Mouse (Mus musculus) heart, embryonic 12.5 days (tissue): ENCODE measurements around the gene Dars. TPM values are rescaled to one million over a fixed set of nuclear protein-coding genes. Genes with fewer than 3 reads are reported as not detected.

Source experiments
- ATAC-seq: fragments of 200-750 bp; cut with Nextera tagmentation; 2 replicates; pipeline ENCODE4 v1.8.0; 2017; ENCODE audit warnings: moderate TSS enrichment, moderate library complexity; ENCODE audit not compliant: insufficient number of reproducible peaks, low FRiP score
- H3K27ac ChIP-seq: fragments of 300-500 bp; sonication (generic); 2 replicates; pipeline ENCODE4 v1.5.1; 2016; ENCODE audit warnings: mild to moderate bottlenecking, moderate library complexity; ENCODE audit not compliant: poor library complexity, severe bottlenecking
- H3K27me3 ChIP-seq: fragments of 300-500 bp; sonication (generic); replicated peaks from 2 replicates; pipeline ENCODE4 v1.6.1; 2016; ENCODE audit warnings: mild to moderate bottlenecking, moderate library complexity
- H3K36me3 ChIP-seq: fragments of 300-500 bp; sonication (generic); 2 replicates; pipeline ENCODE4 v1.6.1; 2016; ENCODE audit warnings: mild to moderate bottlenecking, moderate library complexity
- H3K4me1 ChIP-seq: fragments of 300-500 bp; sonication (generic); replicated peaks from 2 replicates; pipeline ENCODE4 v1.6.1; 2016; ENCODE audit warnings: mild to moderate bottlenecking
- H3K4me2 ChIP-seq: fragments of 300-500 bp; sonication (generic); 2 replicates; pipeline ENCODE4 v1.6.1; 2016; ENCODE audit warnings: mild to moderate bottlenecking, moderate library complexity
- H3K4me3 ChIP-seq: fragments of 300-500 bp; sonication (generic); 2 replicates; pipeline ENCODE4 v1.5.1; 2016; ENCODE audit warnings: mild to moderate bottlenecking
- H3K9ac ChIP-seq: fragments of 300-500 bp; sonication (generic); 2 replicates; pipeline ENCODE4 v1.6.1; 2016; ENCODE audit warnings: mild to moderate bottlenecking, moderate library complexity
- H3K9me3 ChIP-seq: fragments of 300-500 bp; sonication (generic); replicated peaks from 2 replicates; pipeline ENCODE4 v1.6.1; 2016; ENCODE audit warnings: mild to moderate bottlenecking, moderate library complexity
- WGBS: fragments of 180-500 bp; shearing (Covaris S2); methylation state at CpG from one replicate; pipeline ENCODE4 v1.1.7; 2016; 5-methylcytosine and 5-hydroxymethylcytosine counted together
- polyA plus RNA-seq: library from polyadenylated mRNA; unstranded; fragments of >200 nt; fragmentation: Nextera tagmentation; extraction: Ambion mirVana; gene quantifications from 2 replicates; pipeline ENCODE4 v1.2.1, GENCODE M21; 2016

Dars gene
- polyA plus RNA-seq, 1 experiment from 2014 or later: 110 TPM

GRCm38 (mm10) chr1:128372143-128372860, 44.9 kb downstream of the Dars start:
- Histone ChIP-seq H3K9ac (no peak overlapping the region), H3K27ac (no peak overlapping the region), H3K36me3 (peaks cover 32% of the 10 kb centered on the region), H3K4me1 (no peaks in the 10 kb centered on the region), H3K9me3 (no peaks in the 10 kb centered on the region), H3K27me3 (no peaks in the 10 kb centered on the region), H3K4me3 (no peak overlapping the region), H3K4me2 (no peak overlapping the region)
- ATAC-seq: no peak
- WGBS: 85% methylated on average over 7 of the region's 7 CpGs

DNA sequence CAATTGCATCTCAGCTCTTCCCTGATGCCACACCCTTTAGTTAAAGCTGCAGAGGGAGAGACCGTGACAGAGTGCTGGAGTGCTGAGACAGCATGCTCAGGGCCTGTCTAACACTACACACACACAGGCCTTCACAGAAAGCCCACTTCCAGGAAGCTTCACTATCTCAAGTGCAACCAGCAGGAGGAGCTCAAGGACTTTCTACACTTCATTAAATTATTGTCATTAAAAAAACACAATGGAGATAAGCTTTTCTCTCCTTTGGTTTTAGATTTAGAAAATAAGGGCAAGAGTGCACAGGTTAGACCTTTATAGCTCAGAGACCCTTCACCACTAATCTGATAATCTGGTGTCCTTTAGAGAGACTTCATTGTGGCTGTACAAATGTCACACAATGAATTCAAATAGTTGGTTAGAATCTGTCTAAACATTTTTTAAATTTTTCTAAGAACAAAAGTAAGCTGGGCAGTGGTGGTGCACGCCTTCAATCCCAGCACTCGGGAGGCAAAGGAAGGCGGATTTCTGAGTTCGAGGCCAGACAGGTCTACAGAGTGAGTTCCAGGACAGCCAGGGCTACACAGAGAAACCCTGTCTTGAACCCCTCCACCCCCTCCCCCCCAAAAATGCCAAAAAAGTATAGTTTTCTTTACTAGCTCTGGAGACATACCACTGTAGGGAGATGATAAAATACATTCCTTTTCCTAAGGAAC, 48.3 kb downstream of the Dars start:
- no peak overlapping the region for H3K27ac ChIP-seq
- WGBS: 75% methylated on average over 5 of the region's 5 CpGs
- no peaks in the 10 kb centered on the region for H3K27me3 ChIP-seq
- no peak overlapping the region for H3K4me2 ChIP-seq
- H3K9me3 ChIP-seq: no peaks in the 10 kb centered on the region
- H3K36me3 ChIP-seq: peaks cover 29% of the 10 kb centered on the region
- no peak overlapping the region for H3K4me3 ChIP-seq
- ATAC-seq: 0 out of 2 replicates have a peak, but pooled peaks have one; percentile 36
- no peak overlapping the region for H3K9ac ChIP-seq
- H3K4me1 ChIP-seq: no peaks in the 10 kb centered on the region

DNA sequence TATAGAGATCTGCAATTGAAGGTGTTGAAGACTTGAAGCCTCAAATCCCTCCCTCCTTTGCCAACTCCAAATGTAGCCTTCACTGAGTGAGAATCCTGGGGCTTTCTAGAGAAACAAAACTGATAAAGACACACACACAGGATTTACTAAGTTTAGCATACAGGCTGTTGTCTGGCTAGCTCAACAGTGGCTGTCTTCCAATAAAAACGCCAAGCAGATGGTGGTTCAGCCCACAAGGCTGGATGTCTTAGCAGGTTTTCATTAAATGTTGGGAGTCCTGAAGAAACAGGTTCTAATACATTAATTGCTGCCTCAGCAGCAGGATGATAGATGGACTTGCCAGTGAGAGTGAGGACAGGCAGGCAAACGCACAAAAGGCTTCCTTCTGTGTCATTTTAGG, 56.6 kb downstream of the Dars start:
- no peaks in the 10 kb centered on the region for H3K27me3 ChIP-seq
- no peak overlapping the region for H3K27ac ChIP-seq
- no peak overlapping the region for H3K4me3 ChIP-seq
- no peak for ATAC-seq
- peaks cover 41% of the 10 kb centered on the region for H3K36me3 ChIP-seq
- WGBS: 47% methylated on average over 2 of the region's 2 CpGs
- H3K4me1 ChIP-seq: peaks cover 28% of the 10 kb centered on the region
- no peaks in the 10 kb centered on the region for H3K9me3 ChIP-seq
- H3K9ac ChIP-seq: no peak overlapping the region
- H3K4me2 ChIP-seq: no peak overlapping the region

DNA sequence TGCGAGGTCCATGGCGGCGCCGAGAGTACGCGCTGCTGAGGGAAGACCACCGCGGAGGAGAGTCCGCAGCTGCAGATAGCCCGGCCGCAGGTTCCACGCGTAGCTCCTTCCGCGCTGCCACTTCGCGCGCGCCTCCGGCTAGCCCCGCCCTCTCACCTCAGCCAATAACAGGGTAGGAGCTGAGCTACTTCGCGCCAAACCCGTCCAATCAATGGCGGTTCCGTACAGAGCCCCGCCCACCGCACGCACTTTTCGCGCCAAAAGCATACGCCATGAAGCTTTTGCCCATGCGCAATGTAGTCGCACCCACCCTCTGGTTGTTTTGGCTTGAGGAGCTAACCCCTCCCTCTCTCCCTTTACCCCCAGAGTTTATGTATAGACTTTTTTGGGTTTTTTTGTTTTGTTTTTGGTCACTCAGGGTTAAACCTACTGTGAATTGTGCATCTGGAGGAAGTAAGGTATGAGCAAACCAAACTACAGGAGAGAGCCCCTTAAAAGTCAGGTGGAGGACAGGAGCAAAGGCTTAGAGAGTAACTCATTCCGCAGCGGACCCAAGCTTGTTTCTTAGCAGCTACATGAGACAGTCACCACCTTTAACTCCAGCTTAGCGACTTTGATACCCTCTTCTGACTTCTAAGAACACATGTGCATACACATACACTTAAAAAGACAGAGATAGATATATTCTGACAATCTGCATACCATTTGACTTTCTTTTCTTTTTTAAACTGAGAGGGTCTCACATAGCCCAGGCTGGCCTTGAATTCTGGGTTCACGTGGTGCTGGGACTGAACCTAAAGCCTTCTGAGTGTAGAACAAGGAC, 57.4 kb downstream of the Dars start, which contains the start of gene Mcm6:
Mcm6 (minus strand) TSS at position 111 of the 823 bp plus-strand sequence.
- peak within 1 kb of the TSS; percentile 93 for H3K27ac ChIP-seq
- peaks cover 28% of the 10 kb centered on the region for H3K4me1 ChIP-seq
- ATAC-seq: peak; percentile 97
- H3K4me3 ChIP-seq: peak within 1 kb of the TSS; percentile 70
- H3K9ac ChIP-seq: peak within 1 kb of the TSS; percentile 74
- peaks cover 45% of the 10 kb centered on the region for H3K36me3 ChIP-seq
- peak within 1 kb of the TSS; percentile 76 for H3K4me2 ChIP-seq
- no peaks in the 10 kb centered on the region for H3K9me3 ChIP-seq
- 2% methylated on average over 37 of the region's 38 CpGs for whole genome bisulfite sequencing
- H3K27me3 ChIP-seq: no peaks in the 10 kb centered on the region

- Histone ChIP-seq H3K27ac (peak overlapping the region; percentile 93), H3K4me1 (peaks cover 28% of the 10 kb centered on the region), H3K9me3 (no peaks in the 10 kb centered on the region), H3K4me2 (peak overlapping the region; percentile 76), H3K9ac (peak overlapping the region; percentile 74), H3K4me3 (peak overlapping the region; percentile 70), H3K27me3 (no peaks in the 10 kb centered on the region), H3K36me3 (peaks cover 43% of the 10 kb centered on the region)
- 0% methylated on average over 35 of the region's 35 CpGs for WGBS
- ATAC-seq: peak; percentile 84
Observed at GRCm38 (mm10) chr1:128358916-128359553, 58.1 kb downstream of the Dars start.

DNA sequence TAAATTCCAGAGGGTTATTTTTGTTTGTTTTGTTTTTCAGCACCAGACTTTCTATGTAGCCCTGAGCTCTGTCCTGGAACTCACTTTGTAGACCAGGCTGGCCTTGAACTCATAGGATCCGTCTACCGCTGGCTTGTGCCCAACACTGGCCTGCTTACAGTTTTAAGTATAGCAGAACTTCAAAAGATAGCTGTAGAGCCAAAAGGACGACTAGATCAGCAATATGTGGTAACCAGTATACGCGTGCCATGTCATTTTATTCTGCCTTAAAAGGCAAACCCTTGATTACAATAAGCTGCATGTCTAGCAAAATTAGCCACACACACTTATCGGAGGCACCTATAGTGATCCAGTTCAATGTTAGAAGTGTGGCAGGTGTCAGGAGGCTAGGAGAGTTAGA, 58.9 kb downstream of the Dars start:
- WGBS: 75% methylated on average over 6 of the region's 6 CpGs

DNA sequence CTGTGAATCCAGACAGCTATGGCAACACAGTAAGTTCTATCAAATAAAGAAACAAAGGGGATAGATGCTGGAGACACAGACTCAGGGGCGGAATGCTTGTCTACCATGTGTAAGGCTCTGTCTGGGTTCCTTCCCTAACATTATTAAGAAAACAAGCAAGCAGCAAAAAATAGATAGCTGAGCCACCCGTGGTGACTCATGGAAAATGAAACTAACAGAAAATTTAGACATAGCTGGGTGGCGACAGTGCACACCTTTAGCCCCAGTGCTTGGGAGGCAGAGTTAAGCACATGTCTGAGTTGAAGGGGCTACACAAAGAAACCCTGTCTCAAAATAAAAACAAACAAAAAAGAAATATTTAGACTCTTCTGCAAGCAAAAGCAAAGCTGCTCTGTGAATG, 59.7 kb downstream of the Dars start:
- Histone ChIP-seq H3K4me1 (peaks cover 28% of the 10 kb centered on the region), H3K27me3 (no peaks in the 10 kb centered on the region), H3K4me3 (peak overlapping the region; percentile 70), H3K36me3 (peaks cover 48% of the 10 kb centered on the region), H3K9ac (peak overlapping the region; percentile 35), H3K4me2 (peak overlapping the region; percentile 76), H3K27ac (peak overlapping the region; percentile 13), H3K9me3 (no peaks in the 10 kb centered on the region)
- no peak for ATAC-seq
- 40% methylated on average over 3 of the region's 3 CpGs for WGBS

More for the DNA sequence above, 58.9 kb downstream of the Dars start:
- Histone ChIP-seq H3K36me3 (peaks cover 48% of the 10 kb centered on the region), H3K27ac (peak overlapping the region; percentile 93), H3K4me3 (peak overlapping the region; percentile 70), H3K27me3 (no peaks in the 10 kb centered on the region), H3K4me2 (peak overlapping the region; percentile 76), H3K9me3 (no peaks in the 10 kb centered on the region), H3K4me1 (peaks cover 28% of the 10 kb centered on the region), H3K9ac (peak overlapping the region; percentile 35; the same call in 1 of the 2 replicates)
- ATAC-seq: no peak

DNA sequence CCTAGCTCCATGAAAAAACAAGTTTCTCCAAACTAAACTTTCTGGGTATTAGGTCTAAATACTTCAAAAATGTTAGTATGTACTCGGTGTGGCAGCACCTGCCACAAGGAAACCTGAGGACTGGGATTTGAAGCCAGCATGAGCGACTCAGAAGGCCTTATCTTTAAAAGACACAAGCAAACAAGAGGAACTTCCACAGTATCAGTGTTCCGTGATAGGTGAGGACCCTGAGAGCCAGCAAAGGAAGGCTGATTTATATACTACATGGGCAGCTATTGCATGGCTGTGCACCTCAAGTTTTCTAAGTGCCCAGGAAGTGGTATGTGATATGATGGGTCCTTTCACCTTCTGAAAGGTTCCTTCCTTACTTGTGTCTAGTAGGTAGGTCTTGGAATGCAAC, 64.1 kb downstream of the Dars start:
- H3K27me3 ChIP-seq: no peaks in the 10 kb centered on the region
- no peak overlapping the region for H3K4me3 ChIP-seq
- H3K36me3 ChIP-seq: peaks cover 76% of the 10 kb centered on the region
- no peaks in the 10 kb centered on the region for H3K9me3 ChIP-seq
- H3K9ac ChIP-seq: no peak overlapping the region
- H3K4me1 ChIP-seq: peaks cover 13% of the 10 kb centered on the region
- 64% methylated on average over 3 of the region's 3 CpGs for WGBS
- H3K4me2 ChIP-seq: no peak overlapping the region
- H3K27ac ChIP-seq: no peak overlapping the region
- ATAC-seq: no peak

DNA sequence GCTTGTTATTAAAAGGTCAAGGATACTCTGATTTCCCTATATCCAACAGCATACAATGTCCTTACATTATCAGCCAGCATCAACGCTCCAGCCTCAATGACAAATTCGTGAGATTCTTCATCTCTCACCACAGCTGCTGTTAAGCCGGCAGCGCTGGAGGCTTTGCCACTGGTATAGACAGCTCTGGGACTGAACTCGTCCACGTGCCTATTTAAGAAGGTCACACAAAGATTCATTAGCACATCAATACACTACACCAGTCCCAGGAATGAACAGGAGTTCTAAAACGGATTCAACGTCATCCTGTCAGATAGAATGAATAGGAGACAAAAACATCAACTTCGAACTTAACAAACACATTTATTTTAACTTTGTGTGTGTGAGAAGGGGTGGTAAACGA, 72.9 kb downstream of the Dars start:
- WGBS: 89% methylated on average over 10 of the region's 10 CpGs
- Histone ChIP-seq H3K4me1 (no peaks in the 10 kb centered on the region), H3K9me3 (no peaks in the 10 kb centered on the region), H3K4me3 (no peak overlapping the region), H3K4me2 (no peak overlapping the region), H3K9ac (no peak overlapping the region), H3K36me3 (peaks cover 85% of the 10 kb centered on the region), H3K27me3 (no peaks in the 10 kb centered on the region), H3K27ac (no peak overlapping the region)
- ATAC-seq: no peak

- no peak for ATAC-seq
- Histone ChIP-seq H3K4me1 (no peaks in the 10 kb centered on the region), H3K27me3 (no peaks in the 10 kb centered on the region), H3K4me2 (no peak overlapping the region), H3K4me3 (no peak overlapping the region), H3K9ac (no peak overlapping the region), H3K9me3 (no peaks in the 10 kb centered on the region), H3K36me3 (peaks cover 82% of the 10 kb centered on the region), H3K27ac (no peak overlapping the region)
- 67% methylated on average over 13 of the region's 13 CpGs for WGBS
Observed at GRCm38 (mm10) chr1:128337708-128338320, 79.4 kb downstream of the Dars start.
